Mouse (Mus musculus) forebrain, embryonic 14.5 days (tissue): Measurements from ENCODE around the gene Dbx2. TPM values are rescaled to one million over a fixed set of nuclear protein-coding genes. Genes with fewer than 3 reads are reported as not detected.

Experiments used
- ATAC-seq: fragments of 200-750 bp; cut with Nextera tagmentation; 2 replicates; pipeline ENCODE4 v1.8.0; 2017; ENCODE audit warnings: mild to moderate bottlenecking, moderate library complexity
- DNase-seq: peaks from one replicate; pipeline ENCODE4 v3.0.0-alpha.2; 2015; ENCODE audit warnings: low spot score
- H3K27ac ChIP-seq: fragments of 300-500 bp; sonication (generic); 2 replicates; pipeline ENCODE4 v1.5.1; 2014; ENCODE audit warnings: low read depth, mild to moderate bottlenecking, control low read depth, low read length, moderate library complexity
- H3K27me3 ChIP-seq: fragments of 300-500 bp; sonication (generic); replicated peaks from 2 replicates; pipeline ENCODE4 v1.6.1; 2014; ENCODE audit warnings: low read length, control low read depth, mixed read lengths; ENCODE audit not compliant: control insufficient read depth, insufficient read depth
- H3K36me3 ChIP-seq: fragments of 300-500 bp; sonication (generic); 2 replicates; pipeline ENCODE4 v1.6.1; 2014; ENCODE audit warnings: low read length, control low read depth; ENCODE audit not compliant: control insufficient read depth, insufficient read depth
- H3K4me1 ChIP-seq: fragments of 300-500 bp; sonication (generic); 2 replicates; pipeline ENCODE4 v1.6.1; 2014; ENCODE audit warnings: antibody characterized with exemption, low read length, control low read depth; ENCODE audit not compliant: control insufficient read depth, insufficient read depth
- H3K4me2 ChIP-seq: fragments of 300-500 bp; sonication (generic); 2 replicates; pipeline ENCODE4 v1.6.1; 2014; ENCODE audit warnings: mild to moderate bottlenecking, control low read depth, low read length
- H3K4me3 ChIP-seq: fragments of 300-500 bp; sonication (generic); 2 replicates; pipeline ENCODE4 v1.5.1; 2014; ENCODE audit warnings: low read depth, low read length, control low read depth
- H3K9ac ChIP-seq: fragments of 300-500 bp; sonication (generic); 2 replicates; pipeline ENCODE4 v1.6.1; 2014; ENCODE audit warnings: mild to moderate bottlenecking, low read length, control low read depth, moderate library complexity
- H3K9me3 ChIP-seq: fragments of 300-500 bp; sonication (generic); replicated peaks from 2 replicates; pipeline ENCODE4 v1.6.1; 2016; ENCODE audit warnings: low read length, control low read depth, mixed read lengths; ENCODE audit not compliant: control insufficient read depth
- WGBS: fragments of 180-500 bp; shearing (Covaris S2); extraction: QIAGEN DNeasy Blood & Tissue Kit; methylation state at CpG from one replicate; pipeline ENCODE4 v1.1.7; 2014; 5-methylcytosine and 5-hydroxymethylcytosine counted together
- polyA plus RNA-seq: library from polyadenylated mRNA; unstranded; fragments of >200 nt; fragmentation: Nextera tagmentation; extraction: Ambion mirVana; gene quantifications from 2 replicates; pipeline ENCODE4 v1.2.1, GENCODE M21; 2014

The Dbx2 gene
- 0.67 and 0.93 TPM in 2 replicates for polyA plus RNA-seq

GRCm38 (mm10) chr15:95655860-95656259, at the start of gene Dbx2:
Gene Dbx2 (minus strand): TSS chr15:95655960.
- H3K4me2 ChIP-seq = peak within 1 kb of the TSS; percentile 66
- H3K27ac ChIP-seq = no peak within 1 kb of the TSS
- no peak within 1 kb of the TSS for H3K9ac ChIP-seq
- peak within 1 kb of the TSS; percentile 32 for H3K4me3 ChIP-seq
- 78% methylated on average over 5 of the region's 5 CpGs for WGBS
- H3K36me3 ChIP-seq = no peaks in the 10 kb centered on the region
- H3K4me1 ChIP-seq = peaks cover 13% of the 10 kb centered on the region; the same call in 1 of the 2 replicates
- peaks cover 45% of the 10 kb centered on the region for H3K27me3 ChIP-seq
- ATAC-seq (no peak), DNase-seq (no peak)
- no peaks in the 10 kb centered on the region for H3K9me3 ChIP-seq

GRCm38 (mm10) chr15:95702206-95702605, 46.4 kb upstream of the Dbx2 start:
- Histone ChIP-seq H3K4me3 (no peak overlapping the region), H3K9ac (no peak overlapping the region), H3K36me3 (no peaks in the 10 kb centered on the region), H3K27ac (no peak overlapping the region), H3K9me3 (no peaks in the 10 kb centered on the region), H3K27me3 (no peaks in the 10 kb centered on the region), H3K4me2 (no peak overlapping the region), H3K4me1 (peaks cover 15% of the 10 kb centered on the region)
- no peak for ATAC-seq
- DNase-seq = peak; percentile 42
- WGBS = 9% methylated on average over 9 of the region's 9 CpGs

GRCm38 (mm10) chr15:95701573-95701972, 45.8 kb upstream of the Dbx2 start:
- no peak overlapping the region for H3K4me3 ChIP-seq
- no peaks in the 10 kb centered on the region for H3K27me3 ChIP-seq
- H3K4me1 ChIP-seq = peaks cover 15% of the 10 kb centered on the region
- H3K9me3 ChIP-seq = no peaks in the 10 kb centered on the region
- no peak overlapping the region for H3K27ac ChIP-seq
- peak; percentile 26 for DNase-seq
- ATAC-seq = no peak
- H3K9ac ChIP-seq = peak overlapping the region; percentile 21
- no peaks in the 10 kb centered on the region for H3K36me3 ChIP-seq
- peak overlapping the region; percentile 5; the same call in 1 of the 2 replicates for H3K4me2 ChIP-seq
- WGBS = 5% methylated on average over 4 of the region's 4 CpGs

- Histone ChIP-seq H3K4me3 (no peak overlapping the region), H3K4me2 (no peak overlapping the region), H3K9ac (no peak overlapping the region), H3K27me3 (no peaks in the 10 kb centered on the region), H3K27ac (no peak overlapping the region), H3K4me1 (peaks cover 15% of the 10 kb centered on the region), H3K9me3 (no peaks in the 10 kb centered on the region), H3K36me3 (no peaks in the 10 kb centered on the region)
- DNase-seq (peak; percentile 41), ATAC-seq (no peak)
- 68% methylated on average over 12 of the region's 12 CpGs for WGBS
These were observed 43.6 kb upstream of the Dbx2 start for GRCm38 (mm10) chr15:95699371-95699770.

- no peak overlapping the region for H3K27ac ChIP-seq
- no peak overlapping the region for H3K4me3 ChIP-seq
- peak; percentile 26 for DNase-seq
- H3K27me3 ChIP-seq = no peaks in the 10 kb centered on the region
- ATAC-seq = no peak
- peaks cover 4% of the 10 kb centered on the region; the same call in 1 of the 2 replicates for H3K9me3 ChIP-seq
- peaks cover 4% of the 10 kb centered on the region; the same call in 1 of the 2 replicates for H3K4me1 ChIP-seq
- no peaks in the 10 kb centered on the region for H3K36me3 ChIP-seq
- 87% methylated on average over 3 of the region's 3 CpGs for WGBS
- no peak overlapping the region for H3K4me2 ChIP-seq
- H3K9ac ChIP-seq = no peak overlapping the region
These were observed 38.0 kb upstream of the Dbx2 start for GRCm38 (mm10) chr15:95693759-95694158.

- peaks cover 4% of the 10 kb centered on the region; the same call in 1 of the 2 replicates for H3K9me3 ChIP-seq
- no peak overlapping the region for H3K9ac ChIP-seq
- peaks cover 4% of the 10 kb centered on the region; the same call in 1 of the 2 replicates for H3K4me1 ChIP-seq
- DNase-seq (peak; percentile 26), ATAC-seq (no peak)
- no peak overlapping the region for H3K27ac ChIP-seq
- H3K4me2 ChIP-seq = no peak overlapping the region; the same call in 1 of the 2 replicates
- no peaks in the 10 kb centered on the region for H3K27me3 ChIP-seq
- H3K4me3 ChIP-seq = no peak overlapping the region
- H3K36me3 ChIP-seq = no peaks in the 10 kb centered on the region
- 12% methylated on average over 8 of the region's 8 CpGs for WGBS
These were observed 35.8 kb upstream of the Dbx2 start for GRCm38 (mm10) chr15:95691594-95691993.

GRCm38 (mm10) chr15:95691129-95691528, 35.4 kb upstream of the Dbx2 start:
- peaks cover 4% of the 10 kb centered on the region; the same call in 1 of the 2 replicates for H3K9me3 ChIP-seq
- H3K27me3 ChIP-seq = no peaks in the 10 kb centered on the region
- DNase-seq (peak; percentile 38), ATAC-seq (no peak)
- whole genome bisulfite sequencing = 9% methylated on average over 5 of the region's 5 CpGs
- no peak overlapping the region for H3K9ac ChIP-seq
- H3K27ac ChIP-seq = no peak overlapping the region
- no peaks in the 10 kb centered on the region for H3K36me3 ChIP-seq
- no peak overlapping the region; the same call in 1 of the 2 replicates for H3K4me2 ChIP-seq
- H3K4me3 ChIP-seq = no peak overlapping the region
- H3K4me1 ChIP-seq = peaks cover 4% of the 10 kb centered on the region; the same call in 1 of the 2 replicates

- Histone ChIP-seq H3K27me3 (no peaks in the 10 kb centered on the region), H3K4me1 (no peaks in the 10 kb centered on the region), H3K27ac (no peak overlapping the region), H3K4me2 (no peak overlapping the region), H3K9ac (no peak overlapping the region), H3K36me3 (no peaks in the 10 kb centered on the region), H3K4me3 (no peak overlapping the region), H3K9me3 (no peaks in the 10 kb centered on the region)
- no peak for ATAC-seq
- 91% methylated on average over 4 of the region's 4 CpGs for WGBS
- DNase-seq = no peak
These were observed 26.9 kb upstream of the Dbx2 start for GRCm38 (mm10) chr15:95682620-95683019.

- H3K27me3 ChIP-seq = no peaks in the 10 kb centered on the region
- DNase-seq (no peak), ATAC-seq (no peak)
- H3K36me3 ChIP-seq = no peaks in the 10 kb centered on the region
- H3K9me3 ChIP-seq = 0 out of 2 replicates have a peak, but pooled peaks cover 4% of the 10 kb centered on the region
- no peak overlapping the region for H3K4me2 ChIP-seq
- H3K27ac ChIP-seq = no peak overlapping the region
- no peak overlapping the region for H3K9ac ChIP-seq
- H3K4me1 ChIP-seq = no peaks in the 10 kb centered on the region
- WGBS = 88% methylated on average over 4 of the region's 4 CpGs
- H3K4me3 ChIP-seq = no peak overlapping the region
These were observed 19.9 kb upstream of the Dbx2 start for GRCm38 (mm10) chr15:95675645-95676044.
